Mouse (Mus musculus) liver, embryonic 18 days (tissue): Measurements from ENCODE around the gene Olfr744. TPM values are rescaled to one million over a fixed set of nuclear protein-coding genes. Genes with fewer than 3 reads are reported as not detected.

Source experiments
- polyA plus RNA-seq: library from polyadenylated mRNA; depleted of rRNA; stranded (reverse); fragments of >200 nt; gene quantifications from 2 replicates; pipeline ENCODE4 v1.2.3, GENCODE M21; 2012; rRNA removed

Olfr744 gene
- polyA plus RNA-seq, result not detected in 2 replicates

GRCm38 (mm10) chr14:50614579-50614978 lies at the start of gene Olfr744:
TSS of gene Olfr744 (plus strand) at chr14:50614879.

DNA sequence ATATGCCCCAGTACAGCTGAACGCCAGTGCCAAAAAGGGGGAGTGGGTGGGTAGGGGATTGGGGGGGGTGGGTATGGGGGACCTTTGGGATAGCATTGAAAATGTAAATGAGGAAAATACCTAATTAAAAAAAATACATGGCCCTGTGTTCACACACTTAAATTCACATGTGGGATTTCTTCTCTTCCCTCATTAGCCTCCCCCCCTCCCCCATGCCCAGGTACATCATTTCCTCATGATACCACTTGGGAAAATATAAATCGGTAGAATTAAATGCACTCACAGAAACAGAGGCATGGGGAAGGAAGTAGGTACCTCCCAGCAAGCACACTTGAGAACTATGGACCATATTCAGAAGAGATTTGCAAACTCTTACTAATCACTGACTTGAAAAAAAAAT lies 24.4 kb downstream of the Olfr744 start, which contains the start of gene Olfr745:
TSS of gene Olfr745 (plus strand) at position 301 of the 400 bp plus-strand sequence.

GRCm38 (mm10) chr14:50646783-50647182 lies 32.1 kb downstream of the Olfr744 start, which contains the start of gene Olfr746:
TSS of gene Olfr746 (plus strand) at chr14:50647083.

Other genes with a start within 250 kb of the Olfr744 start
- not detected in 2 replicates for gene Olfr736, start 233.7 kb upstream of the Olfr744 start, polyA plus RNA-seq
- not detected in 2 replicates for gene Olfr738, start 207.3 kb upstream of the Olfr744 start, polyA plus RNA-seq
- gene Olfr739, start 196.3 kb upstream of the Olfr744 start, polyA plus RNA-seq, result not detected in 2 replicates
- not detected in 2 replicates for gene Olfr740, start 169.3 kb upstream of the Olfr744 start, polyA plus RNA-seq
- gene Olfr741, start 142.1 kb upstream of the Olfr744 start, polyA plus RNA-seq, result not detected in 2 replicates
- not detected in 2 replicates for gene Olfr742, start 111.3 kb upstream of the Olfr744 start, polyA plus RNA-seq
- not detected in 2 replicates for gene Olfr743, start 93.0 kb upstream of the Olfr744 start, polyA plus RNA-seq
- gene Olfr745, start 24.5 kb downstream of the Olfr744 start, polyA plus RNA-seq, result not detected in 2 replicates
- gene Olfr746, start 32.2 kb downstream of the Olfr744 start, polyA plus RNA-seq, result not detected in 2 replicates
- not detected in 2 replicates for gene Olfr747, start 78.3 kb downstream of the Olfr744 start, polyA plus RNA-seq
- not detected in 2 replicates for gene Olfr748, start 92.5 kb downstream of the Olfr744 start, polyA plus RNA-seq
- gene Olfr749, start 130.2 kb downstream of the Olfr744 start, polyA plus RNA-seq, result not detected in 2 replicates
- gene Ttc5, start 170.6 kb downstream of the Olfr744 start, polyA plus RNA-seq, result 15.8 and 17.7 TPM in 2 replicates
- gene Ccnb1ip1, start 192.9 kb downstream of the Olfr744 start, polyA plus RNA-seq, result not detected in 2 replicates
- gene Parp2, start 193.0 kb downstream of the Olfr744 start, polyA plus RNA-seq, result 26.4 and 32.7 TPM in 2 replicates